Mouse (Mus musculus) lung, embryonic 16.5 days (tissue): Measurements from ENCODE around the gene Tex19.2. TPM values are rescaled to one million over a fixed set of nuclear protein-coding genes. Genes with fewer than 3 reads are reported as not detected.
"Not testable (repeated sequence)": the region's sequence is repeated elsewhere in the genome, so short reads cannot be mapped to it uniquely, and the experiment has no call there.

Experiments used
- ATAC-seq: fragments of 200-750 bp; cut with Nextera tagmentation; 2 replicates; pipeline ENCODE4 v1.8.0; 2017; ENCODE audit warnings: low read depth, mild to moderate bottlenecking, moderate library complexity
- H3K27ac ChIP-seq: fragments of 300-500 bp; sonication (generic); 2 replicates; pipeline ENCODE4 v1.5.1; 2014; ENCODE audit warnings: mild to moderate bottlenecking, control low read depth, low read length
- H3K27me3 ChIP-seq: fragments of 300-500 bp; sonication (generic); 2 replicates; pipeline ENCODE4 v1.6.1; 2014; ENCODE audit warnings: low read depth, low read length, mixed read lengths; ENCODE audit not compliant: control insufficient read depth, insufficient read depth
- H3K36me3 ChIP-seq: fragments of 300-500 bp; sonication (generic); 2 replicates; pipeline ENCODE4 v1.6.1; 2014; ENCODE audit warnings: low read length; ENCODE audit not compliant: control insufficient read depth, insufficient read depth
- H3K4me1 ChIP-seq: fragments of 300-500 bp; sonication (generic); replicated peaks from 2 replicates; pipeline ENCODE4 v1.6.1; 2014; ENCODE audit warnings: low read length, mixed read lengths; ENCODE audit not compliant: control insufficient read depth, insufficient read depth
- H3K4me2 ChIP-seq: fragments of 300-500 bp; sonication (generic); 2 replicates; pipeline ENCODE4 v1.6.1; 2014; ENCODE audit warnings: low read depth, low read length, control low read depth
- H3K4me3 ChIP-seq: fragments of 300-500 bp; sonication (generic); 2 replicates; pipeline ENCODE4 v1.5.1; 2014; ENCODE audit warnings: mild to moderate bottlenecking, low read length, control low read depth
- H3K9ac ChIP-seq: fragments of 300-500 bp; sonication (generic); 2 replicates; pipeline ENCODE4 v1.6.1; 2014; ENCODE audit warnings: low read length, control low read depth
- H3K9me3 ChIP-seq: fragments of 300-500 bp; sonication (generic); 2 replicates; pipeline ENCODE4 v1.6.1; 2016; ENCODE audit warnings: low read length; ENCODE audit not compliant: control insufficient read depth
- WGBS: fragments of 180-500 bp; shearing (Covaris S2); extraction: QIAGEN DNeasy Blood & Tissue Kit; methylation state at CpG from one replicate; pipeline ENCODE4 v1.1.7; 2014; 5-methylcytosine and 5-hydroxymethylcytosine counted together
- polyA plus RNA-seq: library from polyadenylated mRNA; unstranded; fragments of >200 nt; fragmentation: Nextera tagmentation; extraction: Ambion mirVana; gene quantifications from 2 replicates; pipeline ENCODE4 v1.2.1, GENCODE M21; 2015

Tex19.2 gene
- polyA plus RNA-seq, 1 experiment from 2014 or later = not detected

- Histone ChIP-seq H3K36me3 (no peaks in the 10 kb centered on the region), H3K9me3 (no peaks in the 10 kb centered on the region), H3K27me3 (no peaks in the 10 kb centered on the region), H3K27ac (no peak overlapping the region), H3K9ac (no peak overlapping the region), H3K4me1 (no peaks in the 10 kb centered on the region), H3K4me2 (no peak overlapping the region), H3K4me3 (no peak overlapping the region)
- WGBS = 79% methylated on average over 3 of the region's 3 CpGs
- ATAC-seq = no peak
These were observed 36.2 kb downstream of the Tex19.2 start for GRCm38 (mm10) chr11:121082250-121082649.

GRCm38 (mm10) chr11:121081120-121081519 is 37.4 kb downstream of the Tex19.2 start, which contains the start of gene Sectm1a:
TSS of gene Sectm1a (minus strand) at chr11:121081220.
- Histone ChIP-seq H3K4me3 (no peak within 1 kb of the TSS), H3K9me3 (no peaks in the 10 kb centered on the region), H3K27me3 (no peaks in the 10 kb centered on the region), H3K27ac (no peak within 1 kb of the TSS), H3K4me1 (no peaks in the 10 kb centered on the region), H3K36me3 (no peaks in the 10 kb centered on the region), H3K4me2 (no peak within 1 kb of the TSS), H3K9ac (no peak within 1 kb of the TSS)
- no peak for ATAC-seq
- 70% methylated on average over 3 of the region's 3 CpGs for WGBS

- no peak for ATAC-seq
- 86% methylated on average over 8 of the region's 8 CpGs for WGBS
- H3K27ac ChIP-seq = no peak overlapping the region
- H3K9ac ChIP-seq = no peak overlapping the region
- H3K4me3 ChIP-seq = no peak overlapping the region
- H3K4me2 ChIP-seq = no peak overlapping the region
- H3K27me3 ChIP-seq = no peaks in the 10 kb centered on the region
- H3K36me3 ChIP-seq = no peaks in the 10 kb centered on the region
- no peaks in the 10 kb centered on the region for H3K9me3 ChIP-seq
- no peaks in the 10 kb centered on the region for H3K4me1 ChIP-seq
These were observed 38.1 kb downstream of the Tex19.2 start for GRCm38 (mm10) chr11:121080330-121080729.

GRCm38 (mm10) chr11:121075655-121076054 is 42.8 kb downstream of the Tex19.2 start:
- 65% methylated on average over 5 of the region's 5 CpGs for WGBS
- ATAC-seq = no peak

GRCm38 (mm10) chr11:121069662-121070061 is 48.8 kb downstream of the Tex19.2 start:
- 90% methylated on average over 11 of the region's 16 CpGs for WGBS
- H3K4me3 ChIP-seq, H3K27me3 ChIP-seq, H3K9me3 ChIP-seq, H3K27ac ChIP-seq, ATAC-seq, H3K9ac ChIP-seq, H3K36me3 ChIP-seq, H3K4me2 ChIP-seq, H3K4me1 ChIP-seq: not testable (repeated sequence)

More at GRCm38 (mm10) chr11:121075655-121076054, 42.8 kb downstream of the Tex19.2 start:
- no peak overlapping the region for H3K4me3 ChIP-seq
- H3K27me3 ChIP-seq = no peaks in the 10 kb centered on the region
- H3K4me1 ChIP-seq = no peaks in the 10 kb centered on the region
- H3K36me3 ChIP-seq = no peaks in the 10 kb centered on the region
- H3K4me2 ChIP-seq = no peak overlapping the region
- H3K9me3 ChIP-seq = no peaks in the 10 kb centered on the region
- H3K27ac ChIP-seq = no peak overlapping the region
- no peak overlapping the region for H3K9ac ChIP-seq

- H3K27ac ChIP-seq = no peak overlapping the region
- no peaks in the 10 kb centered on the region for H3K9me3 ChIP-seq
- no peaks in the 10 kb centered on the region; the same call in 1 of the 2 replicates for H3K27me3 ChIP-seq
- H3K4me1 ChIP-seq = no peaks in the 10 kb centered on the region
- no peak overlapping the region for H3K4me2 ChIP-seq
- no peaks in the 10 kb centered on the region for H3K36me3 ChIP-seq
- H3K4me3 ChIP-seq = no peak overlapping the region
- no peak for ATAC-seq
- WGBS = 93% methylated on average over 2 of the region's 2 CpGs
- H3K9ac ChIP-seq = no peak overlapping the region
These were observed 50.6 kb downstream of the Tex19.2 start for GRCm38 (mm10) chr11:121067895-121068294.

Other genes starting within 250 kb of the Tex19.2 start
- 6.4 TPM in 2 replicates for gene Ccdc57, start 185.8 kb downstream of the Tex19.2 start, polyA plus RNA-seq
- gene Slc16a3, start 170.2 kb downstream of the Tex19.2 start, polyA plus RNA-seq = 52.2 and 62.5 TPM in 2 replicates
- 120 and 121 TPM in 2 replicates for gene Csnk1d, start 127.3 kb downstream of the Tex19.2 start, polyA plus RNA-seq
- gene Cd7, start 79.3 kb downstream of the Tex19.2 start, polyA plus RNA-seq = 1.3 and 1.8 TPM in 2 replicates
- gene Sectm1b, start 55.1 kb downstream of the Tex19.2 start, polyA plus RNA-seq = 0.15 and 0.78 TPM in 2 replicates
- 0.58 TPM in 1 of 2 replicates, not detected in the other for gene Sectm1a, start 37.5 kb downstream of the Tex19.2 start, polyA plus RNA-seq
- gene Tex19.1, start 27.5 kb upstream of the Tex19.2 start, polyA plus RNA-seq = not detected in 2 replicates
- not detected in 2 replicates for gene Uts2r, start 41.6 kb upstream of the Tex19.2 start, polyA plus RNA-seq
- gene Hexdc, start 85.8 kb upstream of the Tex19.2 start, polyA plus RNA-seq = 7.1 and 8.9 TPM in 2 replicates
- gene Ogfod3, start 86.0 kb upstream of the Tex19.2 start, polyA plus RNA-seq = 24.5 and 27.8 TPM in 2 replicates
- gene Cybc1, start 110.6 kb upstream of the Tex19.2 start, polyA plus RNA-seq = 37.4 and 42.5 TPM in 2 replicates
- 53.6 and 55.8 TPM in 2 replicates for gene Narf, start 118.6 kb upstream of the Tex19.2 start, polyA plus RNA-seq
- gene Foxk2, start 141.3 kb upstream of the Tex19.2 start, polyA plus RNA-seq = 6.2 and 6.5 TPM in 2 replicates
- 94.8 and 98.7 TPM in 2 replicates for gene Wdr45b, start 235.8 kb upstream of the Tex19.2 start, polyA plus RNA-seq